Mouse (Mus musculus) lung, postnatal 4 days (tissue): ENCODE measurements around the gene Fbxo3.
"Not testable (repeated sequence)": the region's sequence is repeated elsewhere in the genome, so short reads cannot be mapped to it uniquely, and the experiment has no call there.

Source experiments
- DNase-seq, 2 experiments: peaks; one replicate each; pipeline ENCODE4 v3.0.0; 2021

The Fbxo3 gene

DNA sequence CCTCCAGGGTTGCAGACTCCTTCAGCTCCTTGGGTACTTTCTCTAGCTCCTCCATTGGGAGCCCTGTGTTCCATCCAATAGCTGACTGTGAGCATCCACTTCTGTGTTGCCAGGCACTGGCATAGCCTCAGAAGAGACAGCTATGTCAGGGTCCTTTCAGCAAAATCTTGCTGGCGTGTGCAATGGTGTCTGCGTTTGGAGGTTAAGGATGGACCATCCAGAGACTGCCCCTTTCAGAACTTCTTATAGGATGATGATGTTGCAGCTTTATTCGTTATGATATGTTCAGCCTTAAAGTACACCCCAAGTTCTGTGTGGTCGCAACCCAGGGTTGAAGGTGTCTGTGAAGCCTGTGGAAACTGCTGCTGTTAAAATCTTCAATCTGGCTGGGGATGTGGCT, 69.9 kb downstream of the Fbxo3 start:
- DNase-seq: not testable (repeated sequence)

DNA sequence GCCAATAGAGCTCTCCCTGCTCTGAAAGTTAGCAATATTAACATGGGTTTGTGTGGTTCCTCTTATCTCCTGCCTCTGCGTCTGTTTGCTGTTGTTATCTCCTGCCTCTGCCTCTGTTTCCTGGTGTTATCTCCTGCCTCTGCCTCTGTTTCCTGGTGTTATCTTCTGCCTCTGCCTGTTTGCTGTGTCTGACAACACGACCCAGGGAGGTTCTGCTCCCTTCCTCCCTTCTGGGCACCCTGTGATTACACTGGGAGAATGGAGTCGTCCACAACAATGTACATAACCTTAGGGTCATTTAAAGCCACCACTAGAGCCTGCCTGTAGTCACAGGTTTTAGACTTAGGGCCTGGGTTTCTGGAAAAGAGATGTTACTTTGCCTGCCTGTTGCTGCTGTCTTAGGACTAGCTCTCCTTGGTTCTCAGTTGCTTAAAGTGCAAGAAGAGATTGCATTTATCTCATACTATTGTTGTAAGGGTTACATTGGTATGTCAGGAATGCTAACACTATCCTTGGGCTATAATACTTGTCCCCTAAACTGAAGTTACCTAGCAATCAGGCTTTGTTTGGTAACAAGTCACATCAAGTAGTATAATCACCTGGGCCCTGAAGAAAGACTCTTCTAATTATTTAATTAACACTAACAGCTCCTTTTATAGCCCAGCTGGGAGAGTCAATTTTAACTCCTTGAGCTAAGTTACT, 71.2 kb downstream of the Fbxo3 start:
- no peak for DNase-seq

DNA sequence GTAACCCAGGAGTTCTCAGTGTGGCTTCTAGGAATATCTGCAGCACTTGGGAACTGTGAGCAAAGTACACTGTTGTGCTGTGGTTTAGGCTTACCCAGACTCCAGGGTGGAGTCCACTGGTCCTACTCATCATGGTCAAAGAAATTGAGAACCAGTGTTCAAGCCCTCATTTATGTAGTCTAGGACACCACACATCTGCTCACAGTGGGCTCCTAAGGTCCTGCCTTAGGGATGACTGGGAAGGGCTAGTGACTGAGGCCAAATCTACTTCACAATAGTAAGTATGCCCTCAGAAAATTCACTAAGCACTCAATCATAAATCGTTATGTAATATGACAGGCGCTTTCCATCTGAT, 71.7 kb downstream of the Fbxo3 start:
- no peak for DNase-seq

DNA sequence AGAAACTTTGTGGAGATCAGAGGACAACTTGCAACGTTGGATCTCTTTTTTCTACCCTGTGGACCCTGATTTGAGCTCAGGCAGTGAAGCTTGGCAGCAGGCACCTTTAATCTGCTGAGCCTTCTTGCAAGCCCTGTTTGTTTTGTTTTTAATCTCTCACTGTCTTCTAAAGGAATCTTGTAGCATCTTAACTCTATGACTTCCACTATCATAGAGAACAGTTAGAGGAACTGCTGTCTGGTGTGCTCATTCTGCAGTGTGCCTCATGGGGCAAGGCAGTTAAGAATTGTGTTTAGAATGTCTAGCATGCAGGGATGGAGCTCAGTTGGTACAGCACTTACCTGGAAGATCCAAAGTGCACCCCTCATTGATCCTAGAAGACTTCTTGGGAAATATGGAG, 72.4 kb downstream of the Fbxo3 start:
- no peak for DNase-seq

DNA sequence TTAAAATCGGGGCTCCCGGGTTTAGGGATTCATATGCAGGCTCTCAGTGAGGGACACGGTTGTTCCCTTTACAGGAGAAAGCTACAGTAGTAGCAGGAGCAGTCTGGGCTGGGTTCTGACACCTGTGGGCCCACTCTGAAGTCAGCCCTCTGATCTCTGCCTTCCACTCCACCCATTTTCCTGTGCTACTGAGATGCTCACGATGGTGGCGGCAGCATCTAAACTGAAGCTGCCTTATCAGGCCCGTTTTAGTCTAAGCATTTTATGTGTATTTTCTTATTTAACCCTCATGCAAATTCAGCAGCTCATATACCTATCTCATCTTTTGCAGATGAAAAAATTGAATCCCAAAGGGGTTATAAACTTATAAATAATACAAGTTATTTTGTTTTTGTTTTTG, 77.3 kb downstream of the Fbxo3 start:
- no peak for DNase-seq

DNA sequence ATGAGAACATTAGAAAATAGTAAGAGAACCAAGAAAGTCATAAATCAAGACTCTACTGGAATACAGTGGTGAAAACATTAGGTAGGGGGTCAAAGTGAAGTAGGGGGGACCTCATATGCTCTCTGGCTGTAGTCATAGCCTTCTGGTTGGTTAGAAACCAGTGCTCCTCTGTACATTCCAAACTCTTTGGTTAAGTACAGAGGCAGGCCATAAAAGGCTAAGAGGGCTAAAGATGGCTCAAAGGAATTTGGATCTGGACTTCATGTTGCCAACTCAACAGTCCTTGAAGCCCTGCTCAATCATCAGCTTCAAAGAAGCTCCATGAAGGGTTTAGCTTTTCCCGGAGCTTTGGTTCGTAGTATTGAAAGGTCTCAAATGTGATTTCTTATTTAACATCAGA, 81.5 kb downstream of the Fbxo3 start:
- not testable (repeated sequence) for DNase-seq

DNA sequence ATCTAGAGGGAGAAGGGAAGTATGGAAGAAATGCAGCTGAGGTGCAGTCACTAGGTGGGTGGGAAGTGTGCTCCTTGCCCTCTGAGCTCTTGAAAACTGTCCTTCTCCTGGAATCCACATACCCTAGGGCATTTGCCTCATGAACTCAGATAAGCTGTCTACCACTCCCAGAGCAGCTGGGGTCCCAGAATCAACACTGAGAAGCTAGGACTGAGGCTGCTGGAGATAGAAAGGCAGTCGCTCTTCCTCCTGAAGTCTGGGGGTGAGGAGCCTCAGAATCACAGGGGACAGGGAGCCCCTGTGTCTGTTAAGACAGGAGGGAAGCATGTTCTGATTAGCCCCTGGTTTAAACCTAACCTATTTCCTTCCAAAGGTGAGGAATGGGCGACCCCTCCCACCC, 82.0 kb downstream of the Fbxo3 start:
- DNase-seq: no peak

DNA sequence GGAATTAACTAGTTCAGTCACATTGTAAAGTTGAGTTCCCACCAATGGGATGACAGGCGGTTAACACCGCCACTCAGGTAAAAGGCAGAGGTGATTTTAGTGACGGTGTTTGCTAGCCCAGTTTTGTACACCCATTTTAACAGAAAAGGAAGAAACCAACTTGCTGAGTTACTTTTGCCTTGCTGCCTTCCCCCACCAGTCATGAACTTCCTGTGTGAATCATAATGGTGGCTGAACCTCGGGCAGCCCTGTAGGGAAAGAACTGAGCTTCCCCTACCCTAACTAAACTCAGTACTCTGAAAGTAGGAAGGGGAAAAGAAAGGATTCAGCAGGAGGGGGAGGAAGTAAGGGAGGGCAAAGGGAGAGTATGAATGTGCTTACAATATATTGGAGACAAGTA, 82.5 kb downstream of the Fbxo3 start:
- no peak for DNase-seq

DNA sequence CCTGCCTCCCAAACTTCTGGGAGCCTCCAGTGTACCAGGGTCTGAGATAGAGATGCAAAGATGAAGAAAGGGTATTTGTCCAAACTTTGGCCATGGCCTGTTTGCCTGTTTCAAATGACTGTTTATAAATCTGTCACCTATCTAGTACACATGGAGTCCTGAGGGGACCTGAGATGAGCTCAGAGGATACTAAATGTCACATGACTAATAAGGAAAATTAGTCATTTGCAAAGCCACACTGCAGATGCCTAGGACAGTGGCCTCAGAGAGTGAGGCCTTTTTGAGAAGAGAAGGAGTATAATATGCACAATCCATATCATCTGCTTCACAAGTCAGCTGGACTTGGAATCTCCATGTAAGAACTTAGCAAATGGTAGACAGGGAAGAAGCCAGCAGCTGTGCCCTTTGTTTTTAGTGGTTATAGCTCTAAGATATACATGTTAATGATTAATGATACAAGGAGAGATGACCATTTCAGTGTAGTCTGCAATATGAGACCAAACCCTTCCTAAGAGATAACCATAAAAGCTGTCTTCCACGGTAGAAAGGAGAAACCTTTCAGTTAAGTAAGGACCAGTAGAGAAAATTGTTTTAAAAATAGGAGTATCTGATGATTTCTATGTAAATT, 83.8 kb downstream of the Fbxo3 start:
- not testable (repeated sequence) for DNase-seq
